Mouse (Mus musculus): Measurements from ENCODE around the gene 1700029H14Rik. TPM values are rescaled to one million over a fixed set of nuclear protein-coding genes. Genes with fewer than 3 reads are reported as not detected.

1700029H14Rik gene
- polyA plus RNA-seq, 1 experiment, result 0.18 TPM

- H3K4me3 ChIP-seq (replicated peaks; ENCODE audit: insufficient read depth, low read depth, low read length), result no peak overlapping the region
- H3K27me3 ChIP-seq (ENCODE audit: control insufficient read depth, insufficient read depth, low read length), result no peaks in the 10 kb centered on the region
- TF ChIP-seq CTCF (IDR thresholded peaks at IDR 0.05; ENCODE audit: borderline replicate concordance, insufficient read depth, low read depth, low read length) (no peak), POLR2A (IDR thresholded peaks at IDR 0.05; ENCODE audit: borderline replicate concordance, insufficient read depth, low read length) (no peak)
- H3K27ac ChIP-seq (ENCODE audit: insufficient read depth, low read length), result no peak overlapping the region
- no peak for DNase-seq
- peaks cover 33% of the 10 kb centered on the region for H3K4me1 ChIP-seq (ENCODE audit: control insufficient read depth, insufficient read depth, low read length)
- 91% methylated on average over 5 of the region's 5 CpGs for WGBS
Observed at GRCm38 (mm10) chr8:13513556-13514370, 48.5 kb downstream of the 1700029H14Rik start.

GRCm38 (mm10) chr8:13512677-13513076 lies 49.6 kb downstream of the 1700029H14Rik start:
- H3K4me1 ChIP-seq (ENCODE audit: control insufficient read depth, insufficient read depth, low read length), result peaks cover 36% of the 10 kb centered on the region
- no peak overlapping the region for H3K4me3 ChIP-seq (replicated peaks; ENCODE audit: insufficient read depth, low read depth, low read length)
- H3K27ac ChIP-seq (ENCODE audit: insufficient read depth, low read length), result no peak overlapping the region
- peak; percentile 86 to 93 for DNase-seq
- 16% methylated on average over 6 of the region's 6 CpGs for WGBS
- no peak for TF ChIP-seq CTCF (IDR thresholded peaks at IDR 0.05; ENCODE audit: borderline replicate concordance, insufficient read depth, low read depth, low read length)
- no peak for TF ChIP-seq POLR2A (IDR thresholded peaks at IDR 0.05; ENCODE audit: borderline replicate concordance, insufficient read depth, low read length)
- H3K27me3 ChIP-seq (ENCODE audit: control insufficient read depth, insufficient read depth, low read length), result no peaks in the 10 kb centered on the region

GRCm38 (mm10) chr8:13512016-13512415 lies 50.2 kb downstream of the 1700029H14Rik start:
- WGBS, result 12% methylated on average over 5 of the region's 5 CpGs
- H3K4me3 ChIP-seq (replicated peaks; ENCODE audit: insufficient read depth, low read depth, low read length), result no peak overlapping the region
- TF ChIP-seq CTCF (IDR thresholded peaks at IDR 0.05; ENCODE audit: borderline replicate concordance, insufficient read depth, low read depth, low read length) (no peak), POLR2A (IDR thresholded peaks at IDR 0.05; ENCODE audit: borderline replicate concordance, insufficient read depth, low read length) (no peak)
- DNase-seq, result peak; percentile 69 to 85
- no peaks in the 10 kb centered on the region for H3K27me3 ChIP-seq (ENCODE audit: control insufficient read depth, insufficient read depth, low read length)
- H3K4me1 ChIP-seq (ENCODE audit: control insufficient read depth, insufficient read depth, low read length), result peaks cover 39% of the 10 kb centered on the region
- no peak overlapping the region for H3K27ac ChIP-seq (ENCODE audit: insufficient read depth, low read length)

GRCm38 (mm10) chr8:13507284-13507937 lies 54.9 kb downstream of the 1700029H14Rik start:
- H3K27me3 ChIP-seq (ENCODE audit: control insufficient read depth, insufficient read depth, low read length), result no peaks in the 10 kb centered on the region
- DNase-seq, result no peak
- peaks cover 20% of the 10 kb centered on the region for H3K4me1 ChIP-seq (ENCODE audit: control insufficient read depth, insufficient read depth, low read length)
- H3K4me3 ChIP-seq (replicated peaks; ENCODE audit: insufficient read depth, low read depth, low read length), result no peak overlapping the region
- H3K27ac ChIP-seq (ENCODE audit: insufficient read depth, low read length), result no peak overlapping the region
- TF ChIP-seq POLR2A (IDR thresholded peaks at IDR 0.05; ENCODE audit: borderline replicate concordance, insufficient read depth, low read length), result no peak
- no peak for TF ChIP-seq CTCF (IDR thresholded peaks at IDR 0.05; ENCODE audit: borderline replicate concordance, insufficient read depth, low read depth, low read length)
- 86% methylated on average over 3 of the region's 3 CpGs for WGBS

GRCm38 (mm10) chr8:13506849-13507248 lies 55.4 kb downstream of the 1700029H14Rik start:
- Histone ChIP-seq H3K27ac (ENCODE audit: insufficient read depth, low read length) (no peak overlapping the region), H3K27me3 (ENCODE audit: control insufficient read depth, insufficient read depth, low read length) (no peaks in the 10 kb centered on the region), H3K4me1 (ENCODE audit: control insufficient read depth, insufficient read depth, low read length) (peaks cover 15% of the 10 kb centered on the region), H3K4me3 (replicated peaks; ENCODE audit: insufficient read depth, low read depth, low read length) (no peak overlapping the region)
- peak; percentile 50 to 54 for DNase-seq
- no peak for TF ChIP-seq CTCF (IDR thresholded peaks at IDR 0.05; ENCODE audit: borderline replicate concordance, insufficient read depth, low read depth, low read length)
- no peak for TF ChIP-seq POLR2A (IDR thresholded peaks at IDR 0.05; ENCODE audit: borderline replicate concordance, insufficient read depth, low read length)
- 38% methylated on average over 4 of the region's 4 CpGs for WGBS

- DNase-seq, result no peak
- no peak overlapping the region for H3K4me3 ChIP-seq (replicated peaks; ENCODE audit: insufficient read depth, low read depth, low read length)
Observed at GRCm38 (mm10) chr8:13504894-13505674, 57.2 kb downstream of the 1700029H14Rik start.

GRCm38 (mm10) chr8:13503936-13504606 lies 58.2 kb downstream of the 1700029H14Rik start:
- Histone ChIP-seq H3K4me1 (ENCODE audit: control insufficient read depth, insufficient read depth, low read length) (peaks cover 8% of the 10 kb centered on the region), H3K27ac (ENCODE audit: insufficient read depth, low read length) (no peak overlapping the region), H3K27me3 (ENCODE audit: control insufficient read depth, insufficient read depth, low read length) (no peaks in the 10 kb centered on the region), H3K4me3 (replicated peaks; ENCODE audit: insufficient read depth, low read depth, low read length) (no peak overlapping the region)
- DNase-seq, result no peak
- 80% methylated on average over 8 of the region's 8 CpGs for WGBS
- TF ChIP-seq CTCF (IDR thresholded peaks at IDR 0.05; ENCODE audit: borderline replicate concordance, insufficient read depth, low read depth, low read length), result no peak
- no peak for TF ChIP-seq POLR2A (IDR thresholded peaks at IDR 0.05; ENCODE audit: borderline replicate concordance, insufficient read depth, low read length)

More at GRCm38 (mm10) chr8:13504894-13505674, 57.2 kb downstream of the 1700029H14Rik start:
- H3K27me3 ChIP-seq (ENCODE audit: control insufficient read depth, insufficient read depth, low read length), result no peaks in the 10 kb centered on the region
- TF ChIP-seq CTCF (IDR thresholded peaks at IDR 0.05; ENCODE audit: borderline replicate concordance, insufficient read depth, low read depth, low read length) (no peak), POLR2A (IDR thresholded peaks at IDR 0.05; ENCODE audit: borderline replicate concordance, insufficient read depth, low read length) (no peak)
- H3K27ac ChIP-seq (ENCODE audit: insufficient read depth, low read length), result no peak overlapping the region
- peaks cover 8% of the 10 kb centered on the region for H3K4me1 ChIP-seq (ENCODE audit: control insufficient read depth, insufficient read depth, low read length)

All from cerebellum, adult 2 months (tissue).